Mouse (Mus musculus) forebrain, embryonic 11.5 days (tissue): ENCODE results near the gene Grk3. TPM values are rescaled to one million over a fixed set of nuclear protein-coding genes. Genes with fewer than 3 reads are reported as not detected.

ENCODE experiments used
- ATAC-seq: fragments of 200-750 bp; cut with Nextera tagmentation; replicated peaks from 2 replicates; pipeline ENCODE4 v1.8.0; 2017; ENCODE audit warnings: moderate TSS enrichment; ENCODE audit not compliant: low FRiP score
- DNase-seq: peaks from one replicate; pipeline ENCODE4 v3.0.0-alpha.2; 2017; ENCODE audit warnings: low spot score
- H3K27ac ChIP-seq: fragments of 300-500 bp; sonication (generic); 2 replicates; pipeline ENCODE4 v1.5.1; 2014; ENCODE audit warnings: low read depth, low read length
- H3K27me3 ChIP-seq: fragments of 300-500 bp; sonication (generic); 2 replicates; pipeline ENCODE4 v1.6.1; 2014; ENCODE audit warnings: mild to moderate bottlenecking, low read length, mixed read lengths; ENCODE audit not compliant: control insufficient read depth, insufficient read depth
- H3K36me3 ChIP-seq: fragments of 300-500 bp; sonication (generic); 2 replicates; pipeline ENCODE4 v1.6.1; 2014; ENCODE audit warnings: mild to moderate bottlenecking, low read length, moderate library complexity, mixed read lengths; ENCODE audit not compliant: control insufficient read depth, insufficient read depth
- H3K4me1 ChIP-seq: fragments of 300-500 bp; sonication (generic); replicated peaks from 2 replicates; pipeline ENCODE4 v1.6.1; 2014; ENCODE audit warnings: low read length, mixed read lengths; ENCODE audit not compliant: control insufficient read depth, insufficient read depth
- H3K4me2 ChIP-seq: fragments of 300-500 bp; sonication (generic); 2 replicates; pipeline ENCODE4 v1.6.1; 2014; ENCODE audit warnings: low read depth, mild to moderate bottlenecking, low read length, moderate library complexity, mixed read lengths; ENCODE audit not compliant: severe bottlenecking
- H3K4me3 ChIP-seq: fragments of 300-500 bp; sonication (generic); 2 replicates; pipeline ENCODE4 v1.5.1; 2014; ENCODE audit warnings: low read depth, low read length
- H3K9ac ChIP-seq: fragments of 300-500 bp; sonication (generic); 2 replicates; pipeline ENCODE4 v1.6.1; 2014; ENCODE audit warnings: low read length
- H3K9me3 ChIP-seq: fragments of 300-500 bp; sonication (generic); 2 replicates; pipeline ENCODE4 v1.6.1; 2016; ENCODE audit warnings: low read length, mixed read lengths; ENCODE audit not compliant: control insufficient read depth
- WGBS: fragments of 180-500 bp; shearing (Covaris S2); extraction: QIAGEN DNeasy Blood & Tissue Kit; methylation state at CpG from one replicate; pipeline ENCODE4 v1.1.7; 2014; 5-methylcytosine and 5-hydroxymethylcytosine counted together
- polyA plus RNA-seq: library from polyadenylated mRNA; unstranded; fragments of >200 nt; fragmentation: Nextera tagmentation; extraction: Ambion mirVana; gene quantifications from 2 replicates; pipeline ENCODE4 v1.2.1, GENCODE M21; 2014

The Grk3 gene
- polyA plus RNA-seq, 1 experiment from 2014 or later, result 6.7 TPM

DNA sequence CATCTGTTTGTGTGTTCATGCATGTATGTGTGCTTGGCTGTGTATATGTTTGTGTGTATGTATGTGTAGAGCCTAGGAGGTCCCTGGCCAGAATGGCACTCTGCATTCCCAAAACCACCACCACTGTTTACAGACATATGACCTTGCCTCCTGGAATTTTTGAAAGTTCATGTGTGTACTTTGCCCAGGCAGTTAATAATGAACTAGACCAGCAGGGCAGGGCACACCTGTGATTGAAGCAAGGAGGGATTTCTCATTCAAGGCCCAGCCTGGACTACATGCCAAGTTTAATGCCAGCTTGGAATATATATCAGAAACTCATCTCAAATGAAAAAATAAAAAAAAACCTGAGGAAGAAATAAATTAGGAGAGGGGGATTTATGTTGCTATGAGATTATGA, 93.7 kb downstream of the Grk3 start:
- no peaks in the 10 kb centered on the region for H3K4me1 ChIP-seq
- no peaks in the 10 kb centered on the region for H3K9me3 ChIP-seq
- no peak overlapping the region for H3K27ac ChIP-seq
- no peak overlapping the region for H3K9ac ChIP-seq
- H3K27me3 ChIP-seq, result no peaks in the 10 kb centered on the region
- no peak for DNase-seq
- ATAC-seq, result no peak
- no peak overlapping the region for H3K4me3 ChIP-seq
- no peak overlapping the region for H3K4me2 ChIP-seq
- no peaks in the 10 kb centered on the region for H3K36me3 ChIP-seq

DNA sequence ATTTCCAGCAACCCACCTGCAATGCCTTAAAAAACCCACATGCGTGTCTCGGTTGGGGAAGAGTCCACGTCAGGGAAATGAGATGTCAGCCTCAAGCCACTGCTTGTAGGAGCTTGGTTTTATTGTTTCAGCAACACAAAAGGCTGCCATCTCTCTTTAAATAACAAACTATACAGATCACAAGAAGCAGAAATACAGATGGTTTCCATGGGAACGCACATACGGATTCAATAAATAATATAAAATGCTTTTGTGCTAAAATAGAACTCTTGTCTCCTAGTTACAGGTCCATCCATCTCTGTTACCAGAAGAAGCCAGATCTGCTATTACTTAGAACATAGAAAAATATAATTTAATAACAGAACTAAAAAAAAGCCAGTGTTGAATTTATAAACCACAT, 105.2 kb downstream of the Grk3 start:
- H3K4me1 ChIP-seq, result no peaks in the 10 kb centered on the region
- H3K4me2 ChIP-seq, result no peak overlapping the region
- no peak overlapping the region for H3K9ac ChIP-seq
- 78% methylated on average over 5 of the region's 5 CpGs for WGBS
- DNase-seq, result no peak
- no peak overlapping the region for H3K27ac ChIP-seq
- H3K36me3 ChIP-seq, result no peaks in the 10 kb centered on the region
- H3K9me3 ChIP-seq, result no peaks in the 10 kb centered on the region
- ATAC-seq, result no peak
- H3K27me3 ChIP-seq, result no peaks in the 10 kb centered on the region
- H3K4me3 ChIP-seq, result no peak overlapping the region

DNA sequence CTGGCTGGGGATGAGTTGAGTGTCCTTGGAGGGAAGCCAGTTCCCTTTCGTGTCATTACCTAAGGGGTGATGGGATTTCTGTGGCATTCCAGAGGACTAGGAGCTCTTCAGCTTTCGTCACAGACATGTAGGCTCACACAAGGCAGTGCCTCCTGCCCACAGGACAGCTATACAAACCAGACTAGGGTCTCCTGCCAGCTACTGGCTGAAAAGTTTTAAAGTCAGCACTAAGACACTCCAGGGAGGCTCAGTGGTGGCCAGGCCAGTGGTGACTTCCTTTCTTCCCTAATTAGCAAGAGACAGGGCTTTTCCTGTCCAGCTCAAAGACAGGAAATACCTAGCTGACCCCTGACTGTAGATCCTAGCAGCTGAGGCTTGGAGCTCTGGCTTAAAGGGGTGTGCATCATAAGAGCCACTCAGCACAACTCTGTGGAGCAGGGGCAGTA, 107.4 kb downstream of the Grk3 start:
- Histone ChIP-seq H3K4me1 (no peaks in the 10 kb centered on the region), H3K36me3 (no peaks in the 10 kb centered on the region), H3K9ac (no peak overlapping the region), H3K27me3 (no peaks in the 10 kb centered on the region), H3K9me3 (no peaks in the 10 kb centered on the region), H3K27ac (no peak overlapping the region), H3K4me3 (no peak overlapping the region), H3K4me2 (no peak overlapping the region)
- no peak for ATAC-seq
- no peak for DNase-seq
- 67% methylated on average over 2 of the region's 2 CpGs for WGBS

GRCm38 (mm10) chr5:112907504-112907903, 108.1 kb downstream of the Grk3 start:
- no peaks in the 10 kb centered on the region for H3K36me3 ChIP-seq
- ATAC-seq, result no peak
- H3K4me1 ChIP-seq, result no peaks in the 10 kb centered on the region
- no peak for DNase-seq
- H3K9me3 ChIP-seq, result no peaks in the 10 kb centered on the region
- 86% methylated on average over 6 of the region's 6 CpGs for WGBS
- H3K27me3 ChIP-seq, result no peaks in the 10 kb centered on the region
- no peak overlapping the region for H3K27ac ChIP-seq
- no peak overlapping the region for H3K9ac ChIP-seq
- no peak overlapping the region for H3K4me3 ChIP-seq
- H3K4me2 ChIP-seq, result no peak overlapping the region

GRCm38 (mm10) chr5:112895674-112896654, 119.6 kb downstream of the Grk3 start, which contains the start of gene Myo18b:
Myo18b (minus strand) TSS chr5:112896362.
- ATAC-seq, result no peak
- Histone ChIP-seq H3K4me2 (no peak within 1 kb of the TSS), H3K4me3 (no peak within 1 kb of the TSS), H3K27me3 (no peaks in the 10 kb centered on the region), H3K4me1 (no peaks in the 10 kb centered on the region), H3K9ac (no peak within 1 kb of the TSS), H3K36me3 (no peaks in the 10 kb centered on the region), H3K27ac (no peak within 1 kb of the TSS), H3K9me3 (no peaks in the 10 kb centered on the region)
- WGBS, result 80% methylated on average over 17 of the region's 17 CpGs
- DNase-seq, result no peak

GRCm38 (mm10) chr5:112893462-112894060, 122.0 kb downstream of the Grk3 start:
- H3K36me3 ChIP-seq, result no peaks in the 10 kb centered on the region
- H3K9ac ChIP-seq, result no peak overlapping the region
- H3K9me3 ChIP-seq, result no peaks in the 10 kb centered on the region
- DNase-seq (no peak), ATAC-seq (no peak)
- no peaks in the 10 kb centered on the region for H3K27me3 ChIP-seq
- no peak overlapping the region for H3K4me2 ChIP-seq
- no peaks in the 10 kb centered on the region for H3K4me1 ChIP-seq
- H3K4me3 ChIP-seq, result no peak overlapping the region
- WGBS, result 80% methylated on average over 5 of the region's 5 CpGs
- no peak overlapping the region for H3K27ac ChIP-seq

DNA sequence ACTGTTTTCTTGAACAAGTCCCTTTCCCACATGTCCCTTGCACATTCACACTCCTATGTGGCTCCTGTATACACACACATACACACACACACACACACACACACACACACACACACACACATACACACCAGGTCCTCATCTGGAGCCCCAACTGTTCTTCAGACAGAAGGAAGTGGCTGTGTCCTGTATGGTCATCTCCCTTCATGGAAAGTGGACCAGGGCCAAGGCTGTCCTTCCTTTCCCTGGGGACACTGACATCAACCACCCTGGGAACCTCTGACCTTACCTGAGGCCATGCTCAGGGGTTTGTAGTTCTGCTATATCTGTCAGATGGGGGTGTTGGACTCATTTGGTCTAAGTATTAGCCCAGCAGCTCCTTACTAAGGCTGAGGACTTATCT, 123.2 kb downstream of the Grk3 start:
- Histone ChIP-seq H3K4me3 (no peak overlapping the region), H3K9me3 (no peaks in the 10 kb centered on the region), H3K9ac (no peak overlapping the region), H3K27ac (no peak overlapping the region), H3K27me3 (no peaks in the 10 kb centered on the region), H3K4me1 (no peaks in the 10 kb centered on the region), H3K36me3 (no peaks in the 10 kb centered on the region), H3K4me2 (no peak overlapping the region)
- DNase-seq, result no peak
- no peak for ATAC-seq

- Histone ChIP-seq H3K4me1 (no peaks in the 10 kb centered on the region; the same call in 1 of the 2 replicates), H3K4me3 (no peak overlapping the region), H3K4me2 (no peak overlapping the region), H3K9ac (no peak overlapping the region), H3K27ac (no peak overlapping the region), H3K36me3 (no peaks in the 10 kb centered on the region), H3K27me3 (no peaks in the 10 kb centered on the region), H3K9me3 (no peaks in the 10 kb centered on the region)
- ATAC-seq (no peak), DNase-seq (no peak)
- WGBS, result 65% methylated on average over 7 of the region's 7 CpGs
Measured at GRCm38 (mm10) chr5:112888651-112889050, 126.9 kb downstream of the Grk3 start.
